Mouse (Mus musculus) liver, embryonic 15.5 days (tissue): ENCODE data around the gene Zfp27. TPM values are rescaled to one million over a fixed set of nuclear protein-coding genes. Genes with fewer than 3 reads are reported as not detected.
"Not testable (repeated sequence)": the region's sequence is repeated elsewhere in the genome, so short reads cannot be mapped to it uniquely, and the experiment has no call there.

ENCODE experiments used
- ATAC-seq: fragments of 200-750 bp; cut with Nextera tagmentation; 2 replicates; pipeline ENCODE4 v1.8.0; 2017; ENCODE audit warnings: moderate number of reproducible peaks, mild to moderate bottlenecking, moderate library complexity; ENCODE audit not compliant: insufficient read depth
- H3K27ac ChIP-seq: fragments of 300-500 bp; sonication (generic); replicated peaks from 2 replicates; pipeline ENCODE4 v1.5.1; 2015; ENCODE audit warnings: mild to moderate bottlenecking, inconsistent platforms
- H3K27me3 ChIP-seq: fragments of 300-500 bp; sonication (generic); 2 replicates; pipeline ENCODE4 v1.6.1; 2015; ENCODE audit warnings: mild to moderate bottlenecking, inconsistent platforms
- H3K36me3 ChIP-seq: fragments of 300-500 bp; sonication (generic); replicated peaks from 2 replicates; pipeline ENCODE4 v1.6.1; 2015; ENCODE audit warnings: moderate library complexity, mild to moderate bottlenecking, inconsistent platforms
- H3K4me1 ChIP-seq: fragments of 300-500 bp; sonication (generic); replicated peaks from 2 replicates; pipeline ENCODE4 v1.6.1; 2015; ENCODE audit warnings: inconsistent platforms
- H3K4me2 ChIP-seq: fragments of 300-500 bp; sonication (generic); 2 replicates; pipeline ENCODE4 v1.6.1; 2015; ENCODE audit warnings: moderate library complexity, mild to moderate bottlenecking, inconsistent platforms
- H3K4me3 ChIP-seq: fragments of 300-500 bp; sonication (generic); replicated peaks from 2 replicates; pipeline ENCODE4 v1.5.1; 2015; ENCODE audit warnings: mild to moderate bottlenecking, inconsistent platforms
- H3K9ac ChIP-seq: fragments of 300-500 bp; sonication (generic); 2 replicates; pipeline ENCODE4 v1.6.1; 2015; ENCODE audit warnings: moderate library complexity, mild to moderate bottlenecking, inconsistent platforms
- H3K9me3 ChIP-seq: fragments of 300-500 bp; sonication (generic); replicated peaks from 2 replicates; pipeline ENCODE4 v1.6.1; 2016; ENCODE audit warnings: inconsistent platforms
- WGBS: fragments of 180-500 bp; shearing (Covaris S2); methylation state at CpG from one replicate; pipeline ENCODE4 v1.1.7; 2015; ENCODE audit warnings: mixed read lengths; ENCODE audit not compliant: insufficient replicate concordance; 5-methylcytosine and 5-hydroxymethylcytosine counted together
- polyA plus RNA-seq: library from polyadenylated mRNA; unstranded; fragments of >200 nt; fragmentation: Nextera tagmentation; extraction: Ambion mirVana; gene quantifications from 2 replicates; pipeline ENCODE4 v1.2.1, GENCODE M21; 2015

Zfp27 gene
- polyA plus RNA-seq, 1 experiment from 2014 or later = 1.4 TPM

DNA sequence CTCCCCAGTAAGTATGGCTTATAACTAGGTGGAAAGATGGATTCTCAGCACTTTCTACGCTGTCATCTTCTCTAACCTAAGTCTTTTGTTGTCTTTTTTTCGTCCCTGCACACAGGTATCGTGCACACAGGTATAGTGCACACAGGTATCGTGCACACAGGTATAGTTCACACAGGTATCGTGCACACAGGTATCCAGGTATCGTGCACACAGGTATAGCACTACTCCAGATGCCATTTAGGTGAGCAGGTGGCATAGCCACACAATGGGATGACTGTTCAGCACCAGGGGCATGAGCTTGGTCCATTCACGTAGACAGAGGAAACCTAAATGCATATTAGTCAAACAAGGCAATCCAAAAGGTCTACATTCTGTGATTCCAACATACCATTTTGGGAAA, 15.9 kb downstream of the Zfp27 start:
- peaks cover 43% of the 10 kb centered on the region for H3K9me3 ChIP-seq
- H3K27me3 ChIP-seq = no peaks in the 10 kb centered on the region
- no peak overlapping the region for H3K4me2 ChIP-seq
- 78% methylated on average over 7 of the region's 7 CpGs for WGBS
- peaks cover 37% of the 10 kb centered on the region for H3K36me3 ChIP-seq
- ATAC-seq = no peak
- H3K27ac ChIP-seq = no peak overlapping the region
- H3K4me3 ChIP-seq = no peak overlapping the region
- no peaks in the 10 kb centered on the region for H3K4me1 ChIP-seq
- H3K9ac ChIP-seq = no peak overlapping the region

DNA sequence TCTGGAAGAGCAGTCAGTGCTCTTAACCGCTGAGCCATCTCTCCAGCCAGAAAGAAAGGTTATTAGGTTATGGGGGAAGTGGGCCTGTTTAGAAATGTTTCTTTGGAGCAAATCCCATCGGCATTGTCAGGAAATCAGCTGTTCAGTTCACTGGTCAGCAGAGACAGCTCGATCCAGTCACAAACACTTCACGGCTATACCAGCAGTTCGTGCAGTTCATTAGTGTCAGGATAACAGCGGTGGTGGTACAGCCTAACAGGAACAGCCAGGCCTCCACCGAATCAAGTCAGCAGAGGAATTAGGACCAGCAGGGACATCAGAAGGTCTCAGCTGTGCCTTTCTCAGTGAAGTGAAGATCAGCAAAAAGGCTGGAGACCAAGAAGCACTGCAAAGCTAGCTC, 25.5 kb downstream of the Zfp27 start:
- no peak overlapping the region for H3K9ac ChIP-seq
- H3K4me1 ChIP-seq = no peaks in the 10 kb centered on the region
- H3K4me3 ChIP-seq = no peak overlapping the region
- H3K36me3 ChIP-seq = no peaks in the 10 kb centered on the region
- no peaks in the 10 kb centered on the region for H3K27me3 ChIP-seq
- peaks cover 7% of the 10 kb centered on the region for H3K9me3 ChIP-seq
- no peak overlapping the region for H3K4me2 ChIP-seq
- ATAC-seq = no peak
- WGBS = 69% methylated on average over 7 of the region's 7 CpGs
- H3K27ac ChIP-seq = no peak overlapping the region

DNA sequence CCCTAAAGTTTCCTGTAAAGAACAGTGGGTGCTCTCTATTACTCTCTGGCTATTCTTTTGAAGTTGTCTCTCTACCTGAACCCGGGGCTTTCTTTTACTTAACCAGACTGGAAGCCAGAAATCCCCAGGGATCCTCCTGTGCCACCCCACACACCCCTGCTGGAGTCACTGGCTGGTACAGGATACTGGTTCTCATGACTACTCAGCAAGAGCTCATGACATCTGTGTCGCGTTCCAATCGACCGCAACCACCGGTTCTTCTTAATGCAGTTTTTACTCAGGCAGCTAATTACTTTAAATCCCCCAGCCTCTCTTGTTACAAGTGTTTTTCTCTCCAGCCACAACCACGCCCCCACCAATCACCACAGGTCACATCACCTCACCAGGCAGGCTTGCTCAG, 26.3 kb downstream of the Zfp27 start:
- H3K36me3 ChIP-seq = peaks cover 8% of the 10 kb centered on the region
- no peak overlapping the region for H3K4me2 ChIP-seq
- H3K9me3 ChIP-seq = peaks cover 7% of the 10 kb centered on the region
- H3K27ac ChIP-seq = no peak overlapping the region
- no peak for ATAC-seq
- H3K27me3 ChIP-seq = no peaks in the 10 kb centered on the region
- no peaks in the 10 kb centered on the region for H3K4me1 ChIP-seq
- no peak overlapping the region for H3K9ac ChIP-seq
- WGBS = 67% methylated on average over 7 of the region's 7 CpGs
- H3K4me3 ChIP-seq = no peak overlapping the region

DNA sequence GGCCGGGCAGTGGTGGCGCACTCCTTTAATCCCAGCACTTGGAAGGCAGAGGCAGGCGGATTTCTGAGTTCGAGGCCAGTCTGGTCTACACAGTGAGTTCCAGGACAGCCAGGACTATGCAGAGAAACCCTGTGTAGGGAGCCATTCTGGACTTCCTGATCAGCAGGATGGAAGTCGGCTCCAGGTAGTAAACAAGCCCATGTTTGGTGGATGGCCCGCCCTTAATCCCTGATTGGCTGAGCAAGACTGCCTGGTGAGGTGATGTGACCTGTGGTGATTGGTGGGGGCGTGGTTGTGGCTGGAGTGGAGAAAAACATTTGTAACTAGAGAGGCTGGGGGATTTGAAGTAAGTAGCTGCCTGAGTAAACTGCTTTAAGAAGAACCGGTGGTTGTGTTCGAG, 28.8 kb downstream of the Zfp27 start:
- H3K9ac ChIP-seq, H3K27ac ChIP-seq, H3K4me3 ChIP-seq, H3K9me3 ChIP-seq, ATAC-seq, H3K27me3 ChIP-seq, H3K4me1 ChIP-seq, H3K4me2 ChIP-seq: not testable (repeated sequence)
- peaks cover 18% of the 10 kb centered on the region for H3K36me3 ChIP-seq
- 72% methylated on average over 9 of the region's 9 CpGs for WGBS

DNA sequence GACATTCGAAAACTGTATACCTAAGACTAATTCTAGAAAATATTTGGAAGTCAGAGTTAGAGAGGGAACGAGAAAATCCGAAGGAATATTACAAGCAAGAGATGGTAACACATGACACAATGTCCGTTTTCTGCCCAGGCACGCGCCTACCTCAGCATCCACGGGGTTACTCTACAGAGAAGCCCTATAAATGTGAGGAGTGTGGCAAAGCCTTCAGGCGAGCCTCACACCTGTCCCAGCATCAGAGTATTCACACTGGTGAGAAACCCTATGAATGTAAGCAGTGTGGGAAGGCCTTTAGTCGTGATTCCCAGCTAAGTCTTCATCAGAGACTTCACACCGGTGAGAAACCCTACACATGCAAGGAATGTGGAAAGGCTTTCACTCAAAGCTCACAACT, 32.1 kb downstream of the Zfp27 start:
- no peak overlapping the region for H3K27ac ChIP-seq
- H3K9me3 ChIP-seq = peaks cover 4% of the 10 kb centered on the region; the same call in 1 of the 2 replicates
- peaks cover 18% of the 10 kb centered on the region for H3K36me3 ChIP-seq
- ATAC-seq = no peak
- no peaks in the 10 kb centered on the region for H3K4me1 ChIP-seq
- H3K4me2 ChIP-seq = no peak overlapping the region
- no peaks in the 10 kb centered on the region for H3K27me3 ChIP-seq
- no peak overlapping the region for H3K9ac ChIP-seq
- H3K4me3 ChIP-seq = no peak overlapping the region
- 78% methylated on average over 10 of the region's 10 CpGs for WGBS

DNA sequence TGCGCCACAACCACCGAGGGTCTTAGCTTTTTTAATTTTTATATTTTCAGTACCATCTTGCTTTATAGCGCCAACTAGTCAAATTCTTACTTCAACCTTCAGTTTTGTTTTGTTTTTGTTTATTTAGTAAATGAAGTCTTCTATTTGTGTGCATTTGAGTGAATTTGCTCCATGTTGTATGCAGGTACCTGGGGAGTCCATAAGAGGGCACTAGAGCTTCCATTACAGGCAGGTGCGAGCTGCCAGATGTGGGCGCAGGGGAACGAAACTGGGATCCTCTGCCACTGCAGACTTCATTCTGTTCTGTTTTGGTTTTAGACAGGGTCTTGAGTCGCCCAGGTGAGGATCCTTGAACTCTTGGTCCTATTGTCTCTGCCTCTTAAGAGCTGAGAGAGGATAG, 44.7 kb downstream of the Zfp27 start:
- Histone ChIP-seq H3K27ac (no peak overlapping the region), H3K4me3 (no peak overlapping the region), H3K4me1 (peaks cover 13% of the 10 kb centered on the region), H3K36me3 (no peaks in the 10 kb centered on the region), H3K27me3 (no peaks in the 10 kb centered on the region), H3K9ac (no peak overlapping the region), H3K4me2 (no peak overlapping the region), H3K9me3 (no peaks in the 10 kb centered on the region)
- 82% methylated on average over 7 of the region's 7 CpGs for WGBS
- no peak for ATAC-seq

DNA sequence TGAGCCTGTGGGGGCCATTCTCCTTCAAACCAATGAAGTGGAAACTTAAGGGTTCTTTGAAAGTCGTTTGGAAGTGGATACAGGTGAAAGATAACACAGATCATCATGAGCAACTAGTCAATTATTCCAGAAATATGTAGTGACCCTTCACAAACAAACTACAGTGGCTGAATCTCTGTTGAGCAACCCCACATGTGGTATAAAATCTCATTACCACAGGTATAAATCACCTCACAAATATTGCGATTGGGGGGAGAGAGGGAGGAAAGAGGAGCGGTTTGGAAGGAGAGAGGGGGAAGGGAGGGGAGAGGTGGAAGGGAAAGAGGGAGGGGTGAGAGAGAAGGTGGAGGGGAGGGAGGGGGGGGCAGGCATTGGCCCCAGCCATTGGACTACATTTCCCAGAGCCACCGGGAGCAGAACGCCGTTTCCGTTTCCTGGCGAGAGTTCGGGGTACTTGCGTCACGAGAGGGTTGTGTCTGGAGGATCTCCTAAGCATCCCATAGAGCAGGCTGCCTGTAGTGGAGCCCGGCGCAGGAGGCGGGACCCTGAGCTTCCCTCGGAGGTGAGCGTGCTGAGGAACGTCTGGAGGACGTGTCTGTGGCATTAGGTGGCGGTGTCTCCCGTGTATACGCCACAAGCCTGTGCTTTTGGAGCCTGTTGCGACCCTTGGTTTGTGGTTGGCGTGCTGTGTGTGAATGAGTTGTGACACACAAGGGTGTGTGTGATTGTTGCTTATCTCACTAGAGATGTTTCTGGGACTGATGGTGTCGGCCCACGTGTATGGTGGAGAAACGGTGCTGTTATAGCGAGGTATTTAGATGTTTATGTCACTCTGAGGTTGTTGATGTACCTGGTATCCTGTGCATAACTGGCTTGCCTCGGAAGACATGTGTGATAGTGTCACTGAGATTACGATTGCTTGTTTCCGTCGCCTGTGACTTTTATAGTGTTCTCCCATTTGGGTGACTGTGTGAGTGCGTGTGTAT, 46.5 kb downstream of the Zfp27 start, which contains the start of gene Zfp420:
Gene Zfp420 (plus strand): TSS at position 448 of the 986 bp plus-strand sequence.
- H3K36me3 ChIP-seq = no peaks in the 10 kb centered on the region
- H3K4me3 ChIP-seq = peak within 1 kb of the TSS; percentile 62
- peak within 1 kb of the TSS; percentile 49 for H3K9ac ChIP-seq
- H3K27me3 ChIP-seq = no peaks in the 10 kb centered on the region
- peak; percentile 92 for ATAC-seq
- H3K4me1 ChIP-seq = peaks cover 13% of the 10 kb centered on the region
- no peak within 1 kb of the TSS for H3K27ac ChIP-seq
- H3K4me2 ChIP-seq = peak within 1 kb of the TSS; percentile 80
- WGBS = 5% methylated on average over 32 of the region's 32 CpGs
- no peaks in the 10 kb centered on the region for H3K9me3 ChIP-seq

DNA sequence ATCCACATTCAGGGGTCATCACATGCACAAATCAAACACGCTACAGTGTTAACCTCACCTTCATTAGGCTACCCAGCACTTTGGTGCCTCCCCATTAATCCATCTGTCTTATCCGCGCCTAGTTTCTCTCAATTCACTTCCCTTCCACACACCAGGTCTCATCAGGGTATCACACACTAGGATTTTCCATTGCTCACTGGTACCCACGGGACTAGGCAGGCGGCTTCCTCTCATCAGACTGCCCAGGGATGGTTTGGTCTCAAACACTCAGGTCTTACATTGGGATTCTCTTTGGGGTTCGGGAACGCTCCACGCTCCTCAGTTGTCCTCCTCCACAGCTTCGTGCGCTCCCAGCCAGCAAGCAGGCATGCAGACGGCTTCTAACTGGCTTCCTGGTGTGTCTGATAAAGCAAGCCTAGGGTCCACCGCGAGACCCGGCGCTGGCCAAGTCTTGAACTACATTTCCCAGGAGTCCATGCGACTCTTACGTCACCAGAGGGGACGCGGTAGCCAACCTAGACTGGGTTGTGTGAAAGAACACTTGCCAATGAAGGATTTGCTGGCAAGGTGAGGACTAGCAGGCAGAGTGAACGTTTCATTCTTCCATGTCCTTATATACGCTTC, 53.0 kb downstream of the Zfp27 start, which contains the start of gene Zfp940:
Gene Zfp940 (minus strand): TSS at position 451 of the 624 bp plus-strand sequence.
- Histone ChIP-seq H3K4me3 (peak within 1 kb of the TSS; percentile 67), H3K9ac (peak within 1 kb of the TSS; percentile 43), H3K36me3 (no peaks in the 10 kb centered on the region), H3K9me3 (no peaks in the 10 kb centered on the region), H3K27ac (no peak within 1 kb of the TSS), H3K27me3 (no peaks in the 10 kb centered on the region), H3K4me2 (peak within 1 kb of the TSS; percentile 88), H3K4me1 (peaks cover 12% of the 10 kb centered on the region)
- peak; percentile 85 for ATAC-seq
- WGBS = 2% methylated on average over 21 of the region's 21 CpGs

DNA sequence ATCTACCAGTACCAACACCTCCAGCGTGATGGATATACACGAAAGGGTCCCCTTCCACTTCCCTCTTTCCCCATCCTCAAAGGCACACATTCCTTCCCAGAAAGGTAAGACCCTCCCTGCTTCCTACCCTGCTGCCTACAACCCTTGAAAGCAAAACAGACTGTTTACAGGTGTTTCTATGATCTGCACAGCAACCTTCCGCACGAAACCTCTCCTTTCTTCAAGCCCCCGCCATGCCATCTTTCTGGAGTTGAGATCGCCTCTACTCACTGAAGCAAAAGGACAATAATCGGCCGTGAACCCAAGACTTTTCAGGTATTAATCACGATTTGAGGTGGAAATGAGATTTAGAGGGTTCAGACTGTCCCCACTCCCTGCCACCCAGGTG, 53.5 kb downstream of the Zfp27 start:
- peak overlapping the region; percentile 43; the same call in 1 of the 2 replicates for H3K9ac ChIP-seq
- H3K27ac ChIP-seq = no peak overlapping the region
- peaks cover 12% of the 10 kb centered on the region for H3K4me1 ChIP-seq
- H3K27me3 ChIP-seq = no peaks in the 10 kb centered on the region
- H3K9me3 ChIP-seq = no peaks in the 10 kb centered on the region
- WGBS = 44% methylated on average over 9 of the region's 9 CpGs
- no peak for ATAC-seq
- peak overlapping the region; percentile 67 for H3K4me3 ChIP-seq
- H3K36me3 ChIP-seq = no peaks in the 10 kb centered on the region
- H3K4me2 ChIP-seq = peak overlapping the region; percentile 88

DNA sequence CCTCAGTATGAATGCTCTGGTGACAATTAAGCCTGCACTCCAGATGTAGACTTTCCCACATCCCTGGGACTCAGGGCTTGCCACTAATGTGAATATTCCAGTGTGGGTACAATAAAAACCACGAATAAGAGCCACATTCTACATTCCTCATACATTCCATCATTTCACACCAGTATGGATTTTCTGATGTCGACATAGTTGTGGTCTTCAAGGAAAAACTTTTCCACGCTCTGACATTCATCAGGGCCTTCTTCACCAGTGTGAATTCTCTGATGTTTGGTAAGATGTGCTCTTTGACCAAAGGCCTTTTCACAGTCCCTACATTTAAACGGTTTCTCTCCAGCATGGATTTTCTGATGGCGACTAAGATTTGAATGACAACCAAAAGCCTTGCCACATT, 61.8 kb downstream of the Zfp27 start:
- H3K9ac ChIP-seq = no peak overlapping the region
- no peak for ATAC-seq

More for the DNA sequence above, 61.8 kb downstream of the Zfp27 start:
- Histone ChIP-seq H3K36me3 (0 out of 2 replicates have a peak, but pooled peaks cover 12% of the 10 kb centered on the region), H3K4me3 (no peak overlapping the region), H3K27me3 (no peaks in the 10 kb centered on the region), H3K4me2 (no peak overlapping the region), H3K27ac (no peak overlapping the region), H3K9me3 (no peaks in the 10 kb centered on the region), H3K4me1 (no peaks in the 10 kb centered on the region)
- WGBS = 70% methylated on average over 5 of the region's 5 CpGs
